Mouse (Mus musculus): ENCODE measurements around the gene H2al2a.

GRCm38 (mm10) chr2:18016639-18017038 lies 19.9 kb upstream of the H2al2a start:
- TF ChIP-seq JUN (IDR thresholded peaks at IDR 0.05; ENCODE audit: insufficient read depth, low read depth, low read length) = peak; percentile 11; the same call in 1 of the 2 replicates
- peak; percentile 87 for TF ChIP-seq ZNF384 (IDR thresholded peaks at IDR 0.05; ENCODE audit: low read depth, low read length)
- no peak for TF ChIP-seq MYC (IDR thresholded peaks at IDR 0.05; ENCODE audit: low read depth, low read length)
- no peak for TF ChIP-seq MAX (IDR thresholded peaks at IDR 0.05; ENCODE audit: low read length)
